Mouse (Mus musculus) skeletal muscle tissue, adult 2 months (tissue): ENCODE results near the gene Hephl1.
"Not testable (repeated sequence)": the region's sequence is repeated elsewhere in the genome, so short reads cannot be mapped to it uniquely, and the experiment has no call there.

Experiments used
- DNase-seq: peaks from one replicate; pipeline ENCODE4 v3.0.0-alpha.2; 2012; ENCODE audit warnings: low read depth, low spot score

Hephl1 gene

DNA sequence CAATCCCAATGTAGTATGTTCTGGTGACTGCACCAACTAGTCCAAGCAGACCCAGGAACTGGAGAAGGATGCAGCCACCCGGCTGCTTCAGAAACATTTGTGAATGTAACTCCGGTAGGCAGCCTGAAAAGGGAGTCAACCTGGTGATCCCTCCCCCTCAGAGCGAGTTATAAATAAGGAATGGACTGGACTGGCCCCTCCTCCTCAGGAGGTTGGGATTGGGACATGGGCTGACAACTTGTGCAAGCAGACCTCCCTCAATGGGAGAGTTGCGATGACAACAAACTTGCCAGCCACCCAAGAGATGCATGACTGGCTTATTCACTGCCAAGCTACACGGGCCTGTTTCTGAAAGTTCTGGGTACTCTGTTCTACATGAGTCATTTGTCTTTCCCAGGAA lies at the start of gene Hephl1:
Gene Hephl1, minus strand, starts transcription at position 101 of the 400 bp plus-strand sequence.
- no peak for DNase-seq

- DNase-seq = no peak
Measured at GRCm38 (mm10) chr9:15149246-15149926, 37.5 kb upstream of the Hephl1 start.

- no peak for DNase-seq
Measured at GRCm38 (mm10) chr9:15140546-15140945, 28.6 kb upstream of the Hephl1 start.

GRCm38 (mm10) chr9:15125897-15126296 lies 14.0 kb upstream of the Hephl1 start:
- no peak for DNase-seq

DNA sequence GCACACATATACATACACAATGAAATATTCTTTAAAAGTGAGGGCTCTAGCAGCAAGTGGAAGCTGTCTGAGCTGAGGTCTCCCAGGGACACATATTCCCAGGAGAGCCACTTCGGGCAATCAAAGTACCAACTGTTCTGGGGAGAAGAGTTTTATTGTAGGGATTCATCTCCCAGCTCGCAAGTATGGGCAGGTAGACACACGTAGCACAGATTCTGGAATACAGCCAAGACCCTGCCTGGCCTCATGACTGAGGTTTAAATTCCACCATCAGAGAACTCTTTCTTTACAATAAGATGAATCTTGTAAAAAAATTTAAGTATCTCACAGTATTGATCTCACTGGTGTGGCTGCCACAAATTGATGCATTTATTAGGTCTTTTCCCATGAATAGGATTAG lies 10.5 kb upstream of the Hephl1 start:
- no peak for DNase-seq

GRCm38 (mm10) chr9:15120841-15121358 lies 9.0 kb upstream of the Hephl1 start:
- DNase-seq = no peak

DNA sequence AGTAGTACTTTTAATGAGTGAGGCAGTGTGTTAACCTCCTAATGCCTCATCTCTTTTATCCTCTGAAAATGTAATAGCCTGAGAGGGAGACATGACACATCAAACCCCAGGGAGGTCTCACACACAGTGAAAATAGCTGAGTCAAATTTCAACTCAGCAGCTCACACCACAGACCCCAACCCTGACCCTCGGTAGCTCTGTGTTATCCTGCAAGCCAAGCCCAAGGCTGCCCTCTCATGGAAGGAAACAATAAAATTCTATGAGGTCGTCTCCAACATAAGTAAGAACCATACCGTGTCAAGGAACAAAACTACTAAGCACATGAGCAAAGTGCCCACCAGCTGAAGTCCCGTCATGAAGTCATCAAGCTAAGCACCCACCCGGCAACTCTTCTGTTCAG lies 8.3 kb upstream of the Hephl1 start:
- no peak for DNase-seq

GRCm38 (mm10) chr9:15119515-15119914 lies 7.6 kb upstream of the Hephl1 start:
- no peak for DNase-seq

- no peak for DNase-seq
Measured at GRCm38 (mm10) chr9:15116165-15116564, 4.3 kb upstream of the Hephl1 start.

DNA sequence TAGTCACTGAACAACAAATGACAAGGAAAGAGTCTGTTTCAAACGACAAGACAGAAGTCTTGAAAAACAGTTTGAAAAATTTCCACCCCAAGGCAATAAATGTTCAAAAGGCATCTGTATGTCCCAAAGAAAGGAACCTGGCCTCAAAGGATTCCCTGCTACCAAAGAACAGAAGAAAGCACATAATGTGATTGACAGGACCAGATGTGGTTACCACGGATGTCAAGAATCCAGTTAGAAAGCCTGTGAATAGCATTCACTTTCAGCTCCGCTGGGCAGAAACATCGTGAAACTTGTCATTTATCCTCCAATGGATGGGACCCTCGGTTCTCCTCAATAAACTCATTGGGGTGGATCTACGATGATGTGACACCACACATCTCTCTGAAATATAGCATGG lies 2.2 kb upstream of the Hephl1 start:
- no peak for DNase-seq

DNA sequence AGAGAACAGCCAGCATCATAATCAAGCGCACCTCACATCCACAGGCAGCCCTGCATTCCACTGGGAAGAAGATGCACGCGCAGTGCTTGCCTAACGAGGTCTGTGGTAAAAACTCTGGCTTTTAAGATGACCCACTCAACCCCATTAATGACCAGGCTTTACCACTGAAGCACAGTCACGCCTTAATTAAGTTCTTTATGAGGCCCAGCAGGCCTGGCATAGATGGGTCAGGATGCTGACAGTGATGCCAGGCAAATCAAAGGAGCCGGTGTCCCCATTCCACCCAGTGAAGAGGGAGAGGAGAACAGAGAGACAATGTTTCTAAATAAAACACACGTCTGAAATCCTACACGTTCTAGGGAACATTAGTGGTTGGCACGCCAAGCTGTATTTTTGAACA lies 3.8 kb downstream of the Hephl1 start:
- DNase-seq = no peak

DNA sequence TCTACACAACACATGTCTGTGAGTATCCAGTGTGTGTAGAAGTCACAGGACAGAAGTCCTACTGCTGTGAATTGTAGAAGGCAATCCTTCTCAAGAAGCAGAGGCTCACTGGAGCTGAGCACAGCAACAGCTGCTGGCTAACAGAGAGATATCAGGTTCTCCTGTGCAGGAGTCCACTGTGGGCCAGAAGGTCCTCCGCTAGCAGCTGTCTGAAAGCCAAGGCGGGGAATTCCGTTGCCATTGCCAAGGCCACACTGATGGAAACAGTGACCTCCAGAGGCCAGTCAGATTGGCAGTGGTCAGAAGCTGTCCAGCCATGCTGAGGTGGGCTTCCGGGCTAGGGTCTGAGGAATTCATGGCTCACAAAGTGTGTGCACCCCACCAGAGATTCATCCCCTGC lies 6.8 kb downstream of the Hephl1 start:
- peak; percentile 84 for DNase-seq

DNA sequence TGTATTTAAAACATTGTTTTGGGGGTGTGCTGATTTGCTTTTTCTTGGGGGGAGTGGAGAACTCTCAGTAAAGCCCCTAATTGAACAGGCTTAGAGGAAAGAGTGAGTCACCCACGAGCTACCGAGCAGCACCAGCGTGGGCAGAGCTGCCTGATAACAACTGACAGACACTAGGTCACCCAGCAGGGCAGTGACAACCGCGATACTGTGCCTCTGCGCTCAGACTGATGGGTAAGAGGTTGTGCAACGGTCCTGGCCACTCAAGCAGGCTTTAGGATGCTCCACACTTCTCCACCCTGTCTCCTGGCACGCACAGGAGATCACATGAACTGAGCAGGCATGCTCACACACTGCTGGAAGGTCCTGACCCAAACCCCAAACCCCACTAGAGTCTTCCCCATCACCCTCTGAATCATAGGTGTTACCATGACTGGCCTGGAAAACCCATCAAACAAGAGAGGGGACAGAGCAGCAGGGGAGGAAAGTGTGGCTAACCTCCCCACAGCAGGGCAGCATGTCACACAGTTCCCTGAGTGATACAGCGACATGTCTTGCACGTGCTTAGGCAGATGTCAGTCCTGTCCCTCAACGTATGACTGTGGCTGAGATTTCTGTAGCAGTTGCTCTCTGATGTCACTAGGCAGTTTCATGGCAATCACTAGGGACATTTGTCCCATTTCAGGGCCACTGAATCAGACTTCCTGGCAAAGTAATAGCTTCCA lies 8.2 kb downstream of the Hephl1 start:
- DNase-seq = no peak

GRCm38 (mm10) chr9:15101531-15102161 lies 10.3 kb downstream of the Hephl1 start:
- no peak for DNase-seq

DNA sequence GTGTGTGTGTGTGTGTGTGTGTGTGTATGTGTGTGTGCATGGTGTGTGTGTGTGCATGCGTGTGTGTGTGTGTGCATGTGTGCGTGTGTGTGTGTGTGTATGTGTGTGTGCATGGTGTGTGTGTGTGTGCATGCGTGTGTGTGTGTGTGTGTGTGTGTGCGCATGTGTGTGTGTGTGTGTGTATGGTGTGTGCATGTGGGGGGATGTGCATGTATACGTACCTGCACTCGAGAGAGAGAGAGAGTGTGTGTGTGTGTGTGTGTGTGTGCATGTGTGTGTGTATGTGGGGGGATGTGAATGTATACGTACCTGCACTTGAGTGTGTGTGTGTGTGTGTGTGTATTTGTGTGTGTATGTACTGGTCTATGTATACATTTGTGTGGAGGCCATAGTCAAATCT lies 13.5 kb downstream of the Hephl1 start:
- DNase-seq = not testable (repeated sequence)

DNA sequence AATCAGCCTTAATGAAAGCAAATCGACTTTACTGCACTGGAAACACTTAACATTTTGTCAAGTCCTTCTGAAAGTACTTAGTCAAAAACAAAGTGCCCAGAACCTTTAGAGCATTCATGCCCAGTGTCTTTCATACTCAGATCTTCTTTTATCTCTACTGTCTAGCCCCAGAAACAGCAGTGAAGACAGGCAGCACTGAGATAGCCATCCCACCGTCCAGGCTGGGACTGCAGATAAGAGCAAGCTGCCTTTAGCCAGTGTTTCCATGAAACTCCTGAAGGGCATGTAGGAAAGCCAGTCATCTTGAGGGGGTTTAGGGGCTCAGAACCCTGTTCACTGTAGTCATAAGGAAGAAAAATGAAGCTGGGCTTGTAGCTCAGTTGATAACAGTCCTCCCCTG lies 14.7 kb downstream of the Hephl1 start:
- no peak for DNase-seq

DNA sequence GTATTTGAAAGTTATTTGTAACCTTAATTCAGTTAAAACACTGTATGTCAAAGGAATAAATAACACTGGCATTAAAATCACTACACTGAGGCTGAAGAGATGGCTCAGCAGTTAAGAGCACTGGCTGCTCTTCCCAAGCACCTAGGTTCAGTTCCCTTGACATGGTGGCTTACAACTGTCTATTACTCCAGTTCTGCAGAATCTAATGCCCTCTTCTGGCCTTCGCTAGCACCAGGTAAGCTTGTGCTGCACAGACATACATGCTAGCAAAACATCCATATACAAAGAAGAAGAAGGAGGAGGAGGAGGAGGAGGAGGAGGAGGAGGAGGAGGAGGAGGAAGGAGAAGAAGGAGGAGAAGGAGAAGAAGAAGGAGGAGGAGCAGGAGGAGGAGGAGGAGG lies 15.7 kb downstream of the Hephl1 start:
- no peak for DNase-seq

GRCm38 (mm10) chr9:15095206-15095605 lies 16.7 kb downstream of the Hephl1 start:
- no peak for DNase-seq

- no peak for DNase-seq
Measured at GRCm38 (mm10) chr9:15068686-15069295, 43.1 kb downstream of the Hephl1 start.

DNA sequence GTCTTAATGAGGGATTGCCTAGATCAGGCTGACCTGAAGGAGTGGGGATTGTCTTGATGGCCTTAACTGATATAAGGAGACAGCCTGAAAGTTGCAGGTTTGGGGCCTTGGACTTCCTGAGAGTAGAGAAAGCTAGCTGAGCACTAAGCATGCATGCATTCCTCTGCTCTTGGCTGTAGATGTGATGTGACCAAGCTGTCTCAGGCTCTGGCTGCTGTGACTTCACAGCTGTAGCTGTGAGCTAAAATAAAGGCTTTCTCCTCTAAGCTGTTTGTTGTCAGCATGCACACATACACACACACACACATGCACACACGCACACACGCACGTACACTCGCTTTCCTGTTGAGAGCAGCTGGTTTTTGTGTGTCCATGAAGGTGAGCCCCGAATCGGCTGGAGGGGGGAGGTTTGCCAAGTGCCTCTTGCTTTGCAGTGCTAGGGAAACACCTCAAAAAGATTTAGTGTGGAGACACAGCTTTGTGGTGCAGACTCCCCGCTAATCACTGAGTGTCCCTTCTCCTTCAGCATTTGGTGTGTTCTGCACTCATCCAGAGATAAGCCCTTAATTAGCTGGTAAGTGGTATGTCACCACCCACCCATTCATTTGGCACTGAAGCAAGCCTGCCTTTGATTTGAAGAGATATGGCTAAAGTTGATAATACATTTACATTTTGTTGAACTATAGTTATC lies 43.8 kb downstream of the Hephl1 start:
- no peak for DNase-seq

- no peak for DNase-seq
Measured at GRCm38 (mm10) chr9:15064176-15064575, 47.7 kb downstream of the Hephl1 start.

DNA sequence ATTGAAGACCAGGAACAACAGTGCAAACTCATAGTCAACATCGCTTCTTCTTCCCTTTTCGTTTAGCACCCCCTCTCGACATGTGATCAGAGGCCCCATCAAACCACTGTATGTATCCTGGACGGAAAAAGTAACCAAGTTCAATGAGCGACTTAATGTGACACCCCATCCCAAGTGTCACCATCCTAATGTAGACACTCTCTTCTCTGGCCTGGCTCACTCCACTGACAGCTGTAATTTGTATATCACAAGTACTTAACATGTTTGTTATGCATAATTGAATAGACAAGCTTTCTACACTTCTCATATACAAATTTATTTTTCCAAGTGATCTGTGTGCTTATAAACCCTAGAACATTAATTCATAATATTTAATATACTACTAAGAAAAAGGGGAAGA lies 51.1 kb downstream of the Hephl1 start:
- no peak for DNase-seq
